Comparison of ENCODE assay signal across 8 mouse cellular contexts in the genomic region with DNA sequence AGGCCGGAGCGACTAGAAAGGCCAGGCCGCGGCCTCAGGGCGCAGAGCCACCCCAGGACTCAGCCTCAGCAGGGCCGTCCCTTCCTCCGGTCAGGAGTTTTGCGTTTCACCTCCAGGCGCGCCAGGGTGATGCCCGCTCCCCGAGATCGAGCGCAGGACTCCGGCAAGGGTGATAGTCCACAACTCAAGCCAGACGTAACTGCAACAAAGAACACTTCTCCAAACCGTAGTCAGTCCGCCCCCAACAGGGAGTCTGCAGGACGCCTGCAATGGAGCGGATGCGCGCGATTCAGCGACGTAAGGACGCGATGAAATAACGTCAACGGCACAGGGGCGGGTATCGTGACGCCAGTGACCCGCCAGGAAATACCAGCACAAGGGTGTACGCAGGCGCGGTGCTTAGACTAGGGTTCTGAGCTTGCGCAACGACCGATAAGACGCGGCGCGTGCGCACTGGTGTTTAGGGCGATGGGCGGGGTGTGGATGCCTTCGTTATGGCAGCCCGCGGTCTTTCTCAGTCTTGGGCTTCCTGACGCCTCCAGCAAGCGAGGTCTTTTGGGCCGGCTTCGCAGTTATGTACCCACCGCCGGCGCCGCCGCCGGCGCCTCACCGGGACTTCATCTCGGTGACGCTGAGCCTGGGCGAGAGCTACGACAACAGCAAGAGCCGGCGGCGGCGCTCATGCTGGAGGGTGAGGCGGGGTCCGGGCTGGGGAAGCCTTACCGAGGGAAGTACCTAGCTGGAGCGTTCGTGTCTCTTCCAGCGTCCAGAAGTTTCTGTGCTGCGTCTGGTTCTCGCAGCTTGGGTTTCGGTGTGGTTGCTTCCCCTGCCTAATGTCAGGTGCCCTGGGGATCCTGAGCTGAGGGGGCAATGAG. TPM values are rescaled to one million over a fixed set of nuclear protein-coding genes. Genes with fewer than 3 reads are reported as not detected.
A peak's percentile ranks its signal among the peaks of the same experiment; 100 is the strongest.
DNase-seq lines count a peak whose midpoint lies in the region; ATAC-seq and TF ChIP-seq lines count a peak whose summit lies in the region.

TSS of gene Man1b1 (plus strand) at position 53 of the 875 bp plus-strand sequence.

- peak; percentile 99 for ATAC-seq in forebrain, postnatal 0 days
- ATAC-seq in lung, embryonic 15.5 days (ENCODE audit: borderline replicate concordance, extremely low read depth, low FRiP score, low TSS enrichment): peak; percentile 99

- peak within 1 kb of the TSS; percentile 84 for H3K27ac ChIP-seq in MEL (ENCODE audit: control insufficient read depth, low read depth, low read length)
- H3K27ac ChIP-seq in cerebellum, adult 2 months (ENCODE audit: insufficient read depth, low read length): peak within 1 kb of the TSS; percentile 20
- H3K27ac ChIP-seq in forebrain, postnatal 0 days (ENCODE audit: low read depth, low read length): peak within 1 kb of the TSS; percentile 90
- peak within 1 kb of the TSS; percentile 80 for H3K27ac ChIP-seq in lung, embryonic 15.5 days

- TF ChIP-seq CTCF in MEL (IDR thresholded peaks at IDR 0.05 in 2 of 3, conservative IDR thresholded peaks at IDR 0.05 in 1 of 3; ENCODE audit: control insufficient read depth in 1 of 3, insufficient read depth in 1 of 3, low read depth in 2 of 3, low read length in 3 of 3, poor library complexity in 1 of 3, severe bottlenecking in 1 of 3): no peak
- TF ChIP-seq CTCF in cerebellum, adult 2 months (IDR thresholded peaks at IDR 0.05; ENCODE audit: borderline replicate concordance, insufficient read depth, low read depth, low read length): no peak
- peak; percentile 68 for TF ChIP-seq CTCF in forebrain, postnatal 0 days (IDR thresholded peaks at IDR 0.05; ENCODE audit: low read depth)

- TF ChIP-seq POLR2A in MEL (IDR thresholded peaks at IDR 0.05; ENCODE audit: control insufficient read depth in 1 of 2, insufficient read depth in 1 of 2, low read depth in 1 of 2, low read length in 2 of 2, poor library complexity in 1 of 2): peak; percentile 86
- TF ChIP-seq POLR2A in cerebellum, adult 2 months (IDR thresholded peaks at IDR 0.05; ENCODE audit: borderline replicate concordance, insufficient read depth, low read length): peak; percentile 95

- WGBS in cerebellum, adult 2 months: under 1% methylated on average over 78 of the region's 78 CpGs
- WGBS in forebrain, postnatal 0 days: under 1% methylated on average over 78 of the region's 78 CpGs
- under 1% methylated on average over 78 of the region's 78 CpGs for WGBS in lung, embryonic 15.5 days

- TF ChIP-seq RAD21 in MEL (IDR thresholded peaks at IDR 0.05; ENCODE audit: low read depth, low read length): no peak

- no peaks in the 10 kb centered on the region for H3K9me3 ChIP-seq in MEL (replicated peaks; ENCODE audit: insufficient read depth, low read length)
- no peaks in the 10 kb centered on the region for H3K9me3 ChIP-seq in forebrain, postnatal 0 days (ENCODE audit: low read length)
- no peaks in the 10 kb centered on the region for H3K9me3 ChIP-seq in lung, embryonic 15.5 days

- 0 out of 4 replicates have a peak, but pooled peaks of 1 of the 2 experiments have one; percentile 2 for TF ChIP-seq EP300 in MEL (IDR thresholded peaks at IDR 0.05; ENCODE audit: low read depth in 1 of 2, low read length in 2 of 2)

- H3K9ac ChIP-seq in MEL (ENCODE audit: control insufficient read depth, low read depth, low read length, poor library complexity, severe bottlenecking): peak within 1 kb of the TSS; percentile 90
- H3K9ac ChIP-seq in forebrain, postnatal 0 days: peak within 1 kb of the TSS; percentile 89
- H3K9ac ChIP-seq in lung, embryonic 15.5 days: peak within 1 kb of the TSS; percentile 88

- DNase-seq in MEL (ENCODE audit: low read depth, low spot score): peak; percentile 100
- DNase-seq in cerebellum, adult 2 months: peak; percentile 99
- peak; percentile 100 for DNase-seq in forebrain, postnatal 0 days
- DNase-seq in heart, postnatal 4 days: peak; percentile 99
- DNase-seq in layer of hippocampus, adult 8-10 months (ENCODE audit: low spot score in 2 of 2): peak; percentile 99 to 100
- peak; percentile 98 for DNase-seq in ovary, adult 18-20 months (ENCODE audit: low spot score)
- peak; percentile 100 for DNase-seq in thymus, postnatal 0 days (ENCODE audit: low spot score)

- H3K4me1 ChIP-seq in MEL (ENCODE audit: control insufficient read depth in 1 of 2, insufficient read depth in 2 of 2, low read length in 2 of 2): peaks cover 3 to 15% of the 10 kb centered on the region in 2 experiments; a peak in 3 of 4 replicates
- peaks cover 4% of the 10 kb centered on the region; the same call in 1 of the 2 replicates for H3K4me1 ChIP-seq in cerebellum, adult 2 months (ENCODE audit: control insufficient read depth, insufficient read depth, low read length)
- H3K4me1 ChIP-seq in forebrain, postnatal 0 days (ENCODE audit: insufficient read depth): peaks cover 9% of the 10 kb centered on the region
- peaks cover 17% of the 10 kb centered on the region for H3K4me1 ChIP-seq in lung, embryonic 15.5 days

- peaks cover 1 to 15% of the 10 kb centered on the region in 2 experiments for H3K36me3 ChIP-seq in MEL (ENCODE audit: control insufficient read depth in 1 of 2, insufficient read depth in 2 of 2, low read length in 2 of 2)
- H3K36me3 ChIP-seq in forebrain, postnatal 0 days (ENCODE audit: insufficient read depth): peaks cover 31% of the 10 kb centered on the region
- peaks cover 34% of the 10 kb centered on the region for H3K36me3 ChIP-seq in lung, embryonic 15.5 days

- H3K4me2 ChIP-seq in forebrain, postnatal 0 days (ENCODE audit: low read depth): peak within 1 kb of the TSS; percentile 89
- peak within 1 kb of the TSS; percentile 87 for H3K4me2 ChIP-seq in lung, embryonic 15.5 days

- peak within 1 kb of the TSS; percentile 78 to 92 for H3K4me3 ChIP-seq in MEL (ENCODE audit: control insufficient read depth in 1 of 2, insufficient read depth in 1 of 2, low read depth in 2 of 2, low read length in 2 of 2)
- H3K4me3 ChIP-seq in cerebellum, adult 2 months (replicated peaks; ENCODE audit: insufficient read depth, low read depth, low read length): peak within 1 kb of the TSS; percentile 63
- peak within 1 kb of the TSS; percentile 62 for H3K4me3 ChIP-seq in forebrain, postnatal 0 days (ENCODE audit: low read depth, low read length)
- H3K4me3 ChIP-seq in lung, embryonic 15.5 days: peak within 1 kb of the TSS; percentile 80

- H3K27me3 ChIP-seq in MEL (ENCODE audit: control insufficient read depth in 1 of 2, insufficient read depth in 2 of 2, low read length in 2 of 2): no peaks in the 10 kb centered on the region
- H3K27me3 ChIP-seq in cerebellum, adult 2 months (ENCODE audit: control insufficient read depth, insufficient read depth, low read length): no peaks in the 10 kb centered on the region
- H3K27me3 ChIP-seq in forebrain, postnatal 0 days (ENCODE audit: insufficient read depth, low read length): no peaks in the 10 kb centered on the region
- no peaks in the 10 kb centered on the region for H3K27me3 ChIP-seq in lung, embryonic 15.5 days

- H3K79me2 ChIP-seq in MEL (ENCODE audit: control insufficient read depth, insufficient read depth, low read length, poor library complexity): peaks cover 22% of the 10 kb centered on the region

TF ChIP-seq in MEL, 35 proteins besides CTCF, POLR2A, EP300 and RAD21 (continues in another document):
- TF ChIP-seq JUND (IDR thresholded peaks at IDR 0.05; ENCODE audit: low read depth, low read length): no peak
- peak; percentile 97 for TF ChIP-seq HCFC1 (IDR thresholded peaks at IDR 0.05; ENCODE audit: low read depth, low read length)
- peak; percentile 95 for TF ChIP-seq NRF1 (IDR thresholded peaks at IDR 0.05; ENCODE audit: insufficient read depth, low read depth, low read length, poor library complexity, severe bottlenecking)
- TF ChIP-seq ZNF384 (IDR thresholded peaks at IDR 0.05; ENCODE audit: low read depth, low read length): no peak
- no peak for TF ChIP-seq RCOR1 (IDR thresholded peaks at IDR 0.05; ENCODE audit: low read depth, low read length)
- TF ChIP-seq USF2 (IDR thresholded peaks at IDR 0.05; ENCODE audit: borderline replicate concordance in 1 of 2, insufficient read depth in 1 of 2, low read depth in 1 of 2, low read length in 2 of 2): no peak
- TF ChIP-seq MEF2A (IDR thresholded peaks at IDR 0.05; ENCODE audit: extremely low read depth, insufficient replicate concordance, low read depth, low read length, poor library complexity, severe bottlenecking): no peak
- TF ChIP-seq POLR2AphosphoS5 (IDR thresholded peaks at IDR 0.05; ENCODE audit: borderline replicate concordance, low read depth, low read length): peak; percentile 80; the same call in 1 of the 2 replicates
- TF ChIP-seq ELF1 (IDR thresholded peaks at IDR 0.05; ENCODE audit: low read depth, low read length): peak; percentile 92
- peak; percentile 55; the same call in 1 of the 2 replicates for TF ChIP-seq MYC (IDR thresholded peaks at IDR 0.05; ENCODE audit: low read depth, low read length)
- peak; percentile 86; the same call in 1 of the 2 replicates for TF ChIP-seq GABPA (IDR thresholded peaks at IDR 0.05; ENCODE audit: low read depth, low read length)
- peak; percentile 70 for TF ChIP-seq USF1 (IDR thresholded peaks at IDR 0.05; ENCODE audit: low read depth, low read length)
- TF ChIP-seq GATA1 (IDR thresholded peaks at IDR 0.05; ENCODE audit: low read depth, low read length): peak; percentile 95
- TF ChIP-seq MAX (IDR thresholded peaks at IDR 0.05; ENCODE audit: low read length): no peak; the same call in 1 of the 2 replicates
- no peak for TF ChIP-seq TAL1 (IDR thresholded peaks at IDR 0.05; ENCODE audit: low read length)
- TF ChIP-seq POLR2AphosphoS2 (IDR thresholded peaks at IDR 0.05; ENCODE audit: low read length): peak; percentile 46; the same call in 1 of the 2 replicates
- peak; percentile 3; the same call in 1 of the 2 replicates for TF ChIP-seq ZMIZ1 (IDR thresholded peaks at IDR 0.05; ENCODE audit: low read depth, low read length)
- TF ChIP-seq UBTF (IDR thresholded peaks at IDR 0.05; ENCODE audit: borderline replicate concordance, insufficient read depth, low read depth, low read length): no peak
- TF ChIP-seq CHD1 (IDR thresholded peaks at IDR 0.05; ENCODE audit: low read depth, low read length): no peak

RNA-seq across cellular contexts. Expression of gene Man1b1, which starts in this region (rescaled TPM):
- total RNA-seq in MEL (2012; rRNA removed): 37.7 and 49.6 TPM in 2 replicates
- 10 to 100 TPM in 1 of 2 experiments, not detected in 1; 50.1 TPM for polyA plus RNA-seq in MEL (2012; ENCODE audit: insufficient read depth in 1 of 2, insufficient read length in 2 of 2, low read depth in 1 of 2, low replicate concordance in 2 of 2, missing spikeins in 1 of 2)
- 33.2 and 34.1 TPM in 2 replicates for polyA plus RNA-seq in cerebellum, adult 2 months (2012; rRNA removed)
- 54.0 and 66.1 TPM in 2 replicates for total RNA-seq in forebrain, postnatal 0 days (2014; rRNA removed)
- polyA plus RNA-seq in forebrain, postnatal 0 days (2015; fragmentation: Nextera tagmentation; extraction: Ambion mirVana): 35.5 and 43.8 TPM in 2 replicates
- total RNA-seq in heart, postnatal 4 days (2021): 10 to 100 TPM; 27.2 to 28.6 TPM
- 10 to 100 TPM; 53.7 to 68.2 (median 59.6) TPM for total RNA-seq in layer of hippocampus, adult 8-10 months (2022)
- 48.8 and 52.0 TPM in 2 replicates for polyA plus RNA-seq in lung, embryonic 15.5 days (2015; fragmentation: Nextera tagmentation; extraction: Ambion mirVana)
- polyA plus RNA-seq in thymus, postnatal 0 days (2015; fragmentation: Nextera tagmentation; extraction: Ambion mirVana): 37.1 and 40.7 TPM in 2 replicates

Comparison
In these comparisons a context has a peak if more than half of its experiments do, and no peak if none do; other contexts are left out.
1. Peak in every context shown above with its lines: DNase-seq, ATAC-seq, H3K4me3 ChIP-seq and H3K27ac ChIP-seq.
2. H3K27ac ChIP-seq: peak in every context shown above with its lines; median percentile 90 in forebrain, postnatal 0 days; 84 in MEL; 80 in lung, embryonic 15.5 days; 20 in cerebellum, adult 2 months.